Mouse (Mus musculus): ENCODE data around the gene Cpd. TPM values are rescaled to one million over a fixed set of nuclear protein-coding genes. Genes with fewer than 3 reads are reported as not detected.

The Cpd gene
- polyA plus RNA-seq, 1 experiment from 2014 or later: 23.4 TPM

DNA sequence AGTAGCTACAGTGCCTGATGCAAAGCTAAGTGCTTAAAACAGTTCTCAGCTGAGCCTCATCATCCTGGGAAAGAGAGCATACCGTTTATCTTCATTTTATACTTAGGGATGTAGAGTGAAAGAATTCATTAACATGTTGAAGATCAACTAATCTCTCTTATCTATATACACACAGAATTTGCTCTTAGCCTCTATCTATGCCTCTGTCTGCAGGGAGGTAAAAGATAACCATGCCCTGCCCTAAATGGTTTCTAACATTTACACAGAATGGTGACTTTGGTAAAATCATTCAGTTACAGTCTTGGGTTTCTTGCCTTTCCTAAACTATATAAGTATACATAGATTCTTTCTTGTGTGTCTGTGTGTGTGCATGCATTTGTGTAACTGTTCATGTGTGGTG lies 12.2 kb downstream of the Cpd start:
- Histone ChIP-seq H3K4me1 (ENCODE audit: control insufficient read depth in 2 of 2, insufficient read depth in 2 of 2, low read length in 2 of 2) (peaks cover 3 to 16% of the 10 kb centered on the region in 2 experiments), H3K9me3 (ENCODE audit: control insufficient read depth, low read length) (no peaks in the 10 kb centered on the region), H3K4me3 (ENCODE audit: control insufficient read depth in 1 of 2, insufficient read depth in 1 of 2, low read depth in 1 of 2, low read length in 2 of 2) (no peak overlapping the region), H3K27me3 (ENCODE audit: control insufficient read depth, insufficient read depth, low read length) (no peaks in the 10 kb centered on the region), H3K27ac (replicated peaks in 1 of 2; ENCODE audit: control insufficient read depth in 1 of 2, insufficient read depth in 1 of 2, low read depth in 2 of 2, low read length in 2 of 2) (no peak overlapping the region), H3K36me3 (ENCODE audit: control insufficient read depth, insufficient read depth, low read length) (peaks cover 6% of the 10 kb centered on the region), H3K4me2 (ENCODE audit: low read length) (no peak overlapping the region), H3K9ac (ENCODE audit: low read length) (no peak overlapping the region)
- 49% methylated on average over 1 of the region's 1 CpGs for WGBS
- ATAC-seq (ENCODE audit: insufficient number of reproducible peaks, insufficient read depth, low FRiP score, low read depth): no peak

DNA sequence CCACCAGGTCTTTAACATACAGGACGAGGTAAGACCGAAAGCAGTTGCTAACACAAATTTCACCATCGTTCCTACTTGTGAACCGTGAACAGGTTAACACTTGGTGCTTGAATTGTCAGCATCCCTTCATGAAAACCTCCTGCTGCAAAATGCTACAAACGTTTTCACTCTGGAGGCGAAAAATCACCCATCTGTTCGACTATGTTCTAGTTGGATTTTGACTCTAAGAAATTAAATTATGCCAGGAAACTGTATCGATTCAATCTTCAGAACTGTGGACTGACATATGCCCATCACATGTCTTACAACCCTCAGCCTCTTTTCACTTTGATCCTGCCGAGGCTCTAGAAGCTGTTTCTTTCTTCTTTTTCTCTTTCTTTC lies 21.9 kb downstream of the Cpd start:
- no peak overlapping the region for H3K4me3 ChIP-seq (ENCODE audit: control insufficient read depth in 1 of 2, insufficient read depth in 1 of 2, low read depth in 1 of 2, low read length in 2 of 2)
- no peaks in the 10 kb centered on the region for H3K9me3 ChIP-seq (ENCODE audit: control insufficient read depth, low read length)
- no peaks in the 10 kb centered on the region for H3K36me3 ChIP-seq (ENCODE audit: control insufficient read depth, insufficient read depth, low read length)
- no peak overlapping the region for H3K27ac ChIP-seq (replicated peaks in 1 of 2; ENCODE audit: control insufficient read depth in 1 of 2, insufficient read depth in 1 of 2, low read depth in 2 of 2, low read length in 2 of 2)
- H3K27me3 ChIP-seq (ENCODE audit: control insufficient read depth, insufficient read depth, low read length): no peaks in the 10 kb centered on the region
- H3K9ac ChIP-seq (ENCODE audit: low read length): no peak overlapping the region
- WGBS: 86% methylated on average over 9 of the region's 9 CpGs
- no peak overlapping the region for H3K4me2 ChIP-seq (ENCODE audit: low read length)
- peaks cover 0 to 19% of the 10 kb centered on the region in 2 experiments; a peak in 3 of 4 replicates for H3K4me1 ChIP-seq (ENCODE audit: control insufficient read depth in 2 of 2, insufficient read depth in 2 of 2, low read length in 2 of 2)
- ATAC-seq (ENCODE audit: insufficient number of reproducible peaks, insufficient read depth, low FRiP score, low read depth): no peak

DNA sequence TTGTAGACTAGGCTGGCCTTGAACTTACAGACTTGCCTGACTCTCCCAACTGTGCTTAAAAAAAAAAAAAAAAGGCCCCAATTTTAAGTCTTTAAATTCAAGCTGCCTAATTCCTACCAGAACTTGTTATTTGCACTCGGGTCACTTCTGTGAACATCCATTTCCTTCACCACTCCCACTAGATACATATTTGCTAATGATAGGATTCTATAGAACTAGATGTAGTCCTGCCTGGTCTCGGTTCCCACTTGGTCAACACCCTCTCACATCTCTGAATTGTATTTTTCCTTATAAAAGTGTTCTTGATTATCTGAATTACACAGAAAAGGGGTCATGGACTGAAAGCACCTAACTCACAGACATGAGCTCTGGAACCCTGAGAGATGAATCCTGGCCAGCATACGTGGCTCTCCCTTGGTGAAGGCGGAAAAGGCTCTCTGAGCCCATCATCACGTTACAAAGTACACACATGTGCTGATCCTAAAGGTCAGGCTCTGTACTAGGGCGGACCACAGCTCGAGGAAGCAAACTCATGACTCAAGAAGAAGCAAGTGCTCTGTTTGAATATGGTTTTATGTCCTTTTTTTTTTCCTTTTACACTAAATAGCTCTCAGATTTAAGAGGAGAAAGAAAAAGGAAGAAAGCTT lies 22.5 kb downstream of the Cpd start:
- no peaks in the 10 kb centered on the region for H3K9me3 ChIP-seq (ENCODE audit: control insufficient read depth, low read length)
- no peak overlapping the region for H3K4me3 ChIP-seq (ENCODE audit: control insufficient read depth in 1 of 2, insufficient read depth in 1 of 2, low read depth in 1 of 2, low read length in 2 of 2)
- H3K4me2 ChIP-seq (ENCODE audit: low read length): no peak overlapping the region
- WGBS: 81% methylated on average over 7 of the region's 7 CpGs
- H3K27ac ChIP-seq (replicated peaks in 1 of 2; ENCODE audit: control insufficient read depth in 1 of 2, insufficient read depth in 1 of 2, low read depth in 2 of 2, low read length in 2 of 2): no peak overlapping the region
- peaks cover 0 to 19% of the 10 kb centered on the region in 2 experiments; a peak in 3 of 4 replicates for H3K4me1 ChIP-seq (ENCODE audit: control insufficient read depth in 2 of 2, insufficient read depth in 2 of 2, low read length in 2 of 2)
- ATAC-seq (ENCODE audit: insufficient number of reproducible peaks, insufficient read depth, low FRiP score, low read depth): no peak
- no peaks in the 10 kb centered on the region for H3K27me3 ChIP-seq (ENCODE audit: control insufficient read depth, insufficient read depth, low read length)
- H3K9ac ChIP-seq (ENCODE audit: low read length): no peak overlapping the region
- H3K36me3 ChIP-seq (ENCODE audit: control insufficient read depth, insufficient read depth, low read length): no peaks in the 10 kb centered on the region

GRCm38 (mm10) chr11:76823641-76824040 lies 23.2 kb downstream of the Cpd start:
- Histone ChIP-seq H3K9me3 (ENCODE audit: control insufficient read depth, low read length) (no peaks in the 10 kb centered on the region), H3K36me3 (ENCODE audit: control insufficient read depth, insufficient read depth, low read length) (no peaks in the 10 kb centered on the region), H3K9ac (ENCODE audit: low read length) (no peak overlapping the region), H3K4me2 (ENCODE audit: low read length) (no peak overlapping the region), H3K4me1 (ENCODE audit: control insufficient read depth in 2 of 2, insufficient read depth in 2 of 2, low read length in 2 of 2) (peaks cover 0 to 19% of the 10 kb centered on the region in 2 experiments; a peak in 3 of 4 replicates), H3K27ac (replicated peaks in 1 of 2; ENCODE audit: control insufficient read depth in 1 of 2, insufficient read depth in 1 of 2, low read depth in 2 of 2, low read length in 2 of 2) (no peak overlapping the region), H3K4me3 (ENCODE audit: control insufficient read depth in 1 of 2, insufficient read depth in 1 of 2, low read depth in 1 of 2, low read length in 2 of 2) (no peak overlapping the region), H3K27me3 (ENCODE audit: control insufficient read depth, insufficient read depth, low read length) (no peaks in the 10 kb centered on the region)
- WGBS: 59% methylated on average over 3 of the region's 3 CpGs
- no peak for ATAC-seq (ENCODE audit: insufficient number of reproducible peaks, insufficient read depth, low FRiP score, low read depth)

- no peak overlapping the region for H3K4me3 ChIP-seq (ENCODE audit: control insufficient read depth in 1 of 2, insufficient read depth in 1 of 2, low read depth in 1 of 2, low read length in 2 of 2)
- H3K9me3 ChIP-seq (ENCODE audit: control insufficient read depth, low read length): no peaks in the 10 kb centered on the region
- H3K36me3 ChIP-seq (ENCODE audit: control insufficient read depth, insufficient read depth, low read length): no peaks in the 10 kb centered on the region
- H3K27me3 ChIP-seq (ENCODE audit: control insufficient read depth, insufficient read depth, low read length): no peaks in the 10 kb centered on the region
- no peak overlapping the region for H3K4me2 ChIP-seq (ENCODE audit: low read length)
- H3K27ac ChIP-seq (replicated peaks in 1 of 2; ENCODE audit: control insufficient read depth in 1 of 2, insufficient read depth in 1 of 2, low read depth in 2 of 2, low read length in 2 of 2): no peak overlapping the region
- no peak overlapping the region for H3K9ac ChIP-seq (ENCODE audit: low read length)
- H3K4me1 ChIP-seq (ENCODE audit: control insufficient read depth in 2 of 2, insufficient read depth in 2 of 2, low read length in 2 of 2): peaks cover 0 to 14% of the 10 kb centered on the region in 2 experiments; a peak in 3 of 4 replicates
- no peak for ATAC-seq (ENCODE audit: insufficient number of reproducible peaks, insufficient read depth, low FRiP score, low read depth)
- WGBS: 32% methylated on average over 3 of the region's 3 CpGs
These were observed 25.5 kb downstream of the Cpd start for GRCm38 (mm10) chr11:76821353-76821752.

GRCm38 (mm10) chr11:76817664-76818063 lies 29.2 kb downstream of the Cpd start:
- peaks cover 19% of the 10 kb centered on the region; the same call in 1 of the 2 replicates for H3K36me3 ChIP-seq (ENCODE audit: control insufficient read depth, insufficient read depth, low read length)

GRCm38 (mm10) chr11:76810706-76811495 lies 35.9 kb downstream of the Cpd start:
- peaks cover 63% of the 10 kb centered on the region for H3K36me3 ChIP-seq (ENCODE audit: control insufficient read depth, insufficient read depth, low read length)
- 77% methylated on average over 9 of the region's 9 CpGs for WGBS

More at GRCm38 (mm10) chr11:76817664-76818063, 29.2 kb downstream of the Cpd start:
- Histone ChIP-seq H3K9ac (ENCODE audit: low read length) (no peak overlapping the region), H3K27ac (replicated peaks in 1 of 2; ENCODE audit: control insufficient read depth in 1 of 2, insufficient read depth in 1 of 2, low read depth in 2 of 2, low read length in 2 of 2) (no peak overlapping the region), H3K4me2 (ENCODE audit: low read length) (no peak overlapping the region), H3K4me3 (ENCODE audit: control insufficient read depth in 1 of 2, insufficient read depth in 1 of 2, low read depth in 1 of 2, low read length in 2 of 2) (no peak overlapping the region), H3K27me3 (ENCODE audit: control insufficient read depth, insufficient read depth, low read length) (no peaks in the 10 kb centered on the region), H3K9me3 (ENCODE audit: control insufficient read depth, low read length) (no peaks in the 10 kb centered on the region), H3K4me1 (ENCODE audit: control insufficient read depth in 2 of 2, insufficient read depth in 2 of 2, low read length in 2 of 2) (peaks cover 0 to 9% of the 10 kb centered on the region in 2 experiments; a peak in 2 of 4 replicates)
- ATAC-seq (ENCODE audit: insufficient number of reproducible peaks, insufficient read depth, low FRiP score, low read depth): no peak
- WGBS: 89% methylated on average over 3 of the region's 3 CpGs

More at GRCm38 (mm10) chr11:76810706-76811495, 35.9 kb downstream of the Cpd start:
- Histone ChIP-seq H3K27me3 (ENCODE audit: control insufficient read depth, insufficient read depth, low read length) (no peaks in the 10 kb centered on the region), H3K4me1 (ENCODE audit: control insufficient read depth in 2 of 2, insufficient read depth in 2 of 2, low read length in 2 of 2) (peaks cover 2 to 12% of the 10 kb centered on the region in 2 experiments; a peak in 3 of 4 replicates), H3K9me3 (ENCODE audit: control insufficient read depth, low read length) (no peaks in the 10 kb centered on the region), H3K9ac (ENCODE audit: low read length) (no peak overlapping the region), H3K4me2 (ENCODE audit: low read length) (no peak overlapping the region), H3K4me3 (ENCODE audit: control insufficient read depth in 1 of 2, insufficient read depth in 1 of 2, low read depth in 1 of 2, low read length in 2 of 2) (no peak overlapping the region), H3K27ac (replicated peaks in 1 of 2; ENCODE audit: control insufficient read depth in 1 of 2, insufficient read depth in 1 of 2, low read depth in 2 of 2, low read length in 2 of 2) (no peak overlapping the region)
- no peak for ATAC-seq (ENCODE audit: insufficient number of reproducible peaks, insufficient read depth, low FRiP score, low read depth)

Data from heart, embryonic 14.5 days (tissue).